Mouse (Mus musculus) megakaryocyte, adult 5-6 weeks (primary cell): ENCODE data around the gene Odf3b. TPM values are rescaled to one million over a fixed set of nuclear protein-coding genes. Genes with fewer than 3 reads are reported as not detected.

Experiments used
- ATAC-seq: 2 replicates; pipeline ENCODE4 v1.8.0; 2016; ENCODE audit warnings: mild to moderate bottlenecking, inconsistent platforms; ENCODE audit not compliant: poor library complexity, severe bottlenecking
- total RNA-seq, 2 experiments: library from RNA; stranded (forward) in 1 of 2; stranded (reverse) in 1 of 2; fragments of 153-499, 151-499 nt in 1 of 2; fragments of 221-1000, 200-1000 nt in 1 of 2; gene quantifications; 2 replicates each; pipeline versions ENCODE4 v1.2.3 to v1.2.4; 2015 to 2017

The Odf3b gene
- total RNA-seq (2015) (not detected in 2 replicates), total RNA-seq (2017) (not detected in 2 replicates)

DNA sequence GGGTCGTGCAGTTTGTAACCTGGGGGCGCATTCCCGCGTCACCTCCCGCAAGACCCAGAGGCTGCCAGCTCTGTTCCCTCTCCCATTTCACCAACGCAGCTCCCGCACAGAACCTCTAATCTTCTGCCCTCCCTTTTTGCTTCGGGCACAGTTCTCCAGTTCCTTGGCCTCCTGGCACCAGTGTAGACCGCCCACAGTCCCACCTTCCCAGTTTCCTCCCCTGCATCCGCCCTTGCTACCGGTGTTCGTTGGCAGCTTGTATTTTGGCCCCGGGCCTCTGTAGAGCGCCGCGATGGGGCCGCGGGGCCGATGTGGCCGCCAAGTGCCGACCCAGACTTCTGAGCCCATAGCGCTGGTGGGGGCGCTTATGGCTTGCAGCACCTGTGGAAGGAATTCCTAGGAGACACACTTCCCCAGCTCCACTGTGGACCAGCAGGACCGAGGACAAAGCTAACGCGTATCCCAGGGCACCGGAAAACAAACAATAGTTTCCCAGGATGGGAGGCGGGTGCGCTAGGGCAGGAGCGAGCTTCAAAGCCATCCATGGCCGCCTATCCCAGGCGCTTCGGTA lies at the start of gene Odf3b:
Gene Odf3b (minus strand): TSS at position 452 of the 571 bp plus-strand sequence.
- peak; percentile 30 for ATAC-seq

DNA sequence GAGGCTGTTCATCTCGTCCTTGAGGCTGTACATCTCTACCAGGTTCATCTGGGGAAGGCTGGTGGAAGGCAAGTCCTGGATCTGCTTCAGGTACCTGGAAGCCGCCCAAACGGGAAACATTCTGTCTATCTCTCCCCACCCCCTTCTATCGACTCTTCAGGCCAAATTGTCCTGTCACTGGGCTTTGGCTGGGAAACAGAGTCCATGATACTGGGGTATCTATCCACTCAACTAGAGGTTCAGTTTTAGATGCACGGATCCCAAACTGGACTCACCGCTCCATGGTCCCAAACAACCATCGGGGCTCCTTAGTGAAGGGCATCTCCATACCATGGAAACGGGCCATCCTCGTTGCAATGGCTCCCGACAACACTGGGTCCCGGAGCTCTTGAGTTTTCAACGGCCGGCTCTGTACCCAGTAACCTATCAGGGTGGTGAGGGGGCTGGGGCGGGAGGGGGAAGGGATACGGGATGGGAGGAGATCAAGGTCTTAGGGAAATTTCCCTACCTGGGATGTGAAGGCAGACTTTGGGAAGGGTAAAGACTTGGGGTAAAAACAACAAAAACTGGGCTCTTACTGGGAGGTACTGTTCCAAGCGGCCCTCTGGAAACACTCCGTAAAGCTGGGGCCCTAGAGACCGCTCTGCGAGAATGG lies 49.2 kb upstream of the Odf3b start:
- ATAC-seq = no peak

DNA sequence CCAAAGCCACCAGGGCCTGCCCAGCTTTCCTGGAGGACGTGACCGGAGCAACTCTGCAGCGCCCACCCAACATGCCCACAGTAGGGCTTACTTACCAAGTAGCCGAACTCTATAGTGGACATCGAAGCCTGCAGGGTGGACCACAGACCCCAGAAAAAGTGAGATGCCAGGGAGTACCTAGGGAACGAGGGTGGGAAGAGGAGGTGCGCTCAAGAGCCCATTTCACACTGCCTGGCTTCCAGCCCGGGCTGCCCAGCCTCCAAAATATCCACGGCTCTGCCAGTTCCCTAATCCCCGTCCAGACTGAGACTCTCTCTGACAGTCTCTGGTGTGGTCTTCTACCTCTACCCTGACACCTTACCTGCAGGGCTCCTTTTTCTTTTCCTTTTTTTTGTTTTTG lies 47.6 kb upstream of the Odf3b start:
- ATAC-seq = no peak

DNA sequence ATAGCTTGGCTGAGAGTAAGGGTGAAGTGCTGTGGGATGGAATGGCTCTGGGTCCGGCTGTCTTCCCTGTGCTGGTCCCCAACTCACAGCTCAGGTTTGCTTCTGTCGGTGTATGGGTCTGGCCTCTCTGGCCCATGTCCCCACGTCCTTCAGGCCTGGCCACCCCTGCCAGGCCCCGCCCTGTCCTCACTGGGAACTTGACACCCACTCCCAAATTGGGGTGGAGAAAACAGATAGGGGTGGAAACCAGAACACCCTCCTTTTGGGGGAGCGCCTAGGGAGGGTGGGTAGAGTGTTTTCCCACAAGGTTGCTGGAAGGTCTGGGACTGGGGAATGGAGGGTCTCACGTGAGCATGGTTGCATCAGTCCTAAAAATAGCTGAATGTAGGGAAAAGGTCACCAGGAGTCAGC lies 46.6 kb upstream of the Odf3b start, which contains the start of gene Cpt1b:
Gene Cpt1b (minus strand): TSS at position 153 of the 411 bp plus-strand sequence.
- no peak for ATAC-seq

DNA sequence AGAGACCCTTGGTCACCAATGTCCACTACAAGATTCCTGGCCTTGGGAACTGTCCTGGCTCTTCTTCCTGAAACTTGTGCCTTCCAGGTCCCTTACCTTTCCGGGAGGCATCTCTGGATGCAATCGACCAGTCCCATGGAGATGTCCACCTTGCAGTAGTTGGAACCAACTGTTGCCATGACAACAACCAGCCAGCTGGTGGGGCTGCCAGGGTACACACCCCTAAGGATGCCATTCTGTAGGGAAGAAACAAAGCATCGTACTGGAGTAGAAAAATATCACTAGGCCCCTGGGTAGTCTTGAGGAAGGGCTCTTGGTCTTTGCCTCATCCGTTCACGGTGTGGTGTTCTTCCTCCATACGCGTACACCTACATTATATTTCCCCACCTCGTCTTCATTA lies 45.5 kb upstream of the Odf3b start:
- ATAC-seq = no peak

DNA sequence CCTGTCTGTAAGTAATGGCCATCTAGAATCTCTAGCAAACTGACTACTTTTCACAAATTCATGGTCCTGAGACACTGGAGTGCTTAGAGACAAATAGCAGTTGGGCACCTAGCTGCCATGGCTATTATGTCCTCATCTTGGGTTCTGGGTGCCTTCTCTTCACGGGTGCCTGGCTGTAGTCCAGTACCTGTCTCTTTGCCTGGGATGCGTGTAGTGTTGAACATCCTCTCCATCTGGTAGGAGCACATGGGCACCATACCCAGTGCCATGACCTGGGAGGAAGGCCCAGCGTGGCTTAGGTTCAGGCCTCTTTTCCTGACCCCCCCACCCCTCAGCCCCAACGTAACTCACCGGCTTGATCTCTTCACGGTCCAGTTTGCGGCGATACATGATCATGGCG lies 42.9 kb upstream of the Odf3b start:
- no peak for ATAC-seq

DNA sequence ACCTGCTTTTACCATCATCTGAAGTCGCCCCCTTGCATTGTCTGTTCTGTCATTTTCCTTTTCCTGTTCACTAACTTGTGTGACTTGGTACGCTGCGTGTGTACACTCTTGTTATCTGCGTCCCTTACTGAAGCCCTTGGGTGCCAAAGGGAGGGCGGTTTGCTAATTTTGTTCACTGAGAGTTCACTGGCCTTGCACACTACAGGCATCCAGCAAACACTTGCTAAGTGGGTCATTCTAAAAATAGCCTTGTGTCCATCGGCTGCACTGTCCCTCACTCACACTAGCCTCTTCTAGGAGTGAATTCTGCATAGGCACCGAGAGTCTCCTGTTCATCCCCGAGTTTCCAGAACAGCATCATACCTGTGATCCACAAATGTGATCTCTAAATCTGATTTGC lies 36.2 kb upstream of the Odf3b start:
- ATAC-seq = no peak

DNA sequence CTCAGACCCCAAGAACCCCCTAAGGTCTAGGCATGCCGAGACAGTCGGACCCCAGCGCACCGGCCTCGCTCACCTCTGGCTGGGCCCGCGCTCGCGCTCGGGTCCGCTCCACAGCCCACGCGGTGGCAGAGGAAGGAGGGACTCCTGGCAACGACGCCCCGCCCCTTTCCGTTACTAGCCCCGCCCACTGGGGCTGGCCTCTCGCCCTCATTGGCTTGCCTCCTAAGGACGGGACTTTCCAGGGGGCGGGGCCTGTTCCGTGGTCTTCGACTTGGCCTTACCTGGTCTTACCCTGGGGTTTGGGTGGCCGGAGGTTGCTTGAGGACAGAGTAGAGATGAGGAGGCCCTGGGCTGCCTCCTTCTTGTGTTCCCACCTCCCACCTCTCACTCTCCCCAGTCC lies 31.0 kb upstream of the Odf3b start, which contains the start of gene Syce3:
Gene Syce3 (minus strand): TSS at position 386 of the 400 bp plus-strand sequence.
- no peak for ATAC-seq

DNA sequence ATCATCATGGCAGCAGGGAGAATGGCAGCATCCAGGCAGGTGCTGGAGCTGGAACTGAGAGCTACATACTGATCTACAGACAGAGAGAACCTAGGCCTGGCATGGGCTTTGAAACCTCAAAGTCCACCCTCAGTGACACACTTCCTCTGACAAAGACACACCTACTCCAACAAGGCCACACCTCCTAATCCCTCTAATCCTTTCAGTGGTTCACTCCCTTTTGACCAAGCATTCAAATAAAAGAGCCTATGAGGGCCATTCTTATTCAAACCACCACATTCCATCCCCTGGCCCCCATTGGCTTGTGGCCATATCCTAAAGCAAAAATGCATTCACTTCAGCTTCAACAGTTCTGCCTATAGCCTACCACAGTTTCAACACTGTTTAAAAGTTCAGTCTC lies 27.6 kb upstream of the Odf3b start:
- ATAC-seq = no peak

DNA sequence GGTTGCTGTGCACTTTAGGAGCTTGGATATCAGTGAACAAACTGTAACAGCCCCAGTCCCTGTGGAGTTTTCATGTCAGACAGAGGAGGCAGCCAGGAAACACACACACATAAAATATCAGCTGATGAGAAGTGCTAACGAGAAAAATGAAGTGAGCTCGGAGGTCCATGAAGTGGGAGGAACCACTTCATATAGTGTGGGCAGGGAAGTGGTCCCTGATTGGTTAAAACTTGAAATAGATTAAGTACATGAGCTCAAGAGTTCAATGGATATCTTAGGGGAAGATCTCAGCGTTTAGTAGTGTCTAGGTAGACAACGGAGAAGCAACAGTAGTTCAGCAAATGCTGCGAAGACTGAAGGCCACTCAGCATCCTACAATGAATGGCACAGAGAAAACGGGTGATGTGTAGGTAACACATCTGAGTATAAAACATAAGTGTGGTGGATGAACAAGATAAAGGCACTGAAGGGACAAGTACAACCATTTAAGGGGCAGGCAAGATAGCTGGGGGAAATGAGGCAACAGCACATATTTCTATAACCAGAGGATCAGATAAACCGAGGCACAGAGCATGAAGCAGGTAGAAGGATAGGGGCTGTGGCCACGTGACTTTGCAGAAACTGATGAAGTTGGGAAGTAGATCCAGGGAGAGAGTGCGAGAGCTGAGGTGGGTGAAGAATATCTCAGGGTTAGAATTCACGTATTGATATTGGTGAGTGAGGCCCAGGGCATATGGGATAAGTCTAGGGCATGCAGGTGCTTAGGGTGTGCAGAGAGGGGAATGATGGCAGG lies 25.9 kb upstream of the Odf3b start:
- ATAC-seq = no peak

DNA sequence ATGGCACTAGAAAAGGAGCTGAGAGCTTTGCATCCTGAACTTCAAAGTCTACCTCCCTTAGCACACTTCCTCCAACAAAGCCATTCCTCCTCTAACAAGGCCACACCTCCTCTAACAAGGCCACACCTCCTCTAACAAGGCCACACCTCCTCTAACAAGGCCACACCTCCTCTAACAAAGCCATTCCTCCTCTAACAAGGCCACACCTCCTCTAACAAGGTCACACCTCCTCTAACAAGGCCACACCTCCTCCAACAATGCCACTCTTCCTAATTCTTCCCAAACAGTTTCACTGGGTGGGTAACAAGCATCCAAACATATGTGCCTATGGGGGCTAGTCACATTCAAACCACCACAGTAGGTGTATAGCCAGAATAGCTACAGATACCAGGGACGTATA lies 23.4 kb upstream of the Odf3b start:
- ATAC-seq = no peak

DNA sequence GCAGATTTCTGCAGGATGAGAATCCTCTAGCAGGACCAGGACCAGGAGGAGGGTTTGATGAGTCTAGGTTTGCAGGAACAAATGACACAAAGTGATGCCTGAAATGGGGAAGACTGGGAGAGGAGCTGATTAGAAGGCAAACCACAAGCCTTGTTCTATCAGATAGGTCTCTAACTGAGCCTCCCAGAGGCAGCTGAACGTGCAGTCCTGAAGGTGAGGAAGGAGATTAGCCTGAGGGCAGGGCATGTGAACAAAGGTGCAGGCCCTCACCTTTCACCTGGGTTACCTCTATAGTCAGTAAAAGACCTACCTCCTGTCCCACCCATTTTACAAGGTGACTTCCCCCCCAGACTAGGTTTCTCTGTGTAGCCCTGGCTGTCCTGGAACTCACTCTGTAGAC lies 20.6 kb upstream of the Odf3b start:
- ATAC-seq = no peak

DNA sequence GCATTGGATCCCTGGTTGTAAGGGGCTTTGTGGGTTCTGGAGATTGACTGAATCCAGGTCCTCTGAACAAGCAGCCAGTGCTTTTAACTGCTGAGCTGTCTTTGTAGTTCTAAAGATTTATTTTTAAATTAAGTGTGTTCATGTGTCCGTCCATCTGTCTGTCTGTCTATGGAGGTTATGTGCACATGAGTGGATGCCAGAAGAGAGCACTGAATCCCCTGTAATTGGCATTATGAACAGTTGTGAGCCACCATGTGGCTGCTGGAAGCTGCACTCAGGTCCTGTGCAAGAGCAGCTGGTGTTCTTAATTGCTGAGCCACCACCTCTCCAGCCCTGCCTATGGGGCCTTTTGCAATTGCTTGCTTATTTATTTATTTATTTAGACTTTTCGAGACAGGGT lies 19.1 kb upstream of the Odf3b start:
- no peak for ATAC-seq

DNA sequence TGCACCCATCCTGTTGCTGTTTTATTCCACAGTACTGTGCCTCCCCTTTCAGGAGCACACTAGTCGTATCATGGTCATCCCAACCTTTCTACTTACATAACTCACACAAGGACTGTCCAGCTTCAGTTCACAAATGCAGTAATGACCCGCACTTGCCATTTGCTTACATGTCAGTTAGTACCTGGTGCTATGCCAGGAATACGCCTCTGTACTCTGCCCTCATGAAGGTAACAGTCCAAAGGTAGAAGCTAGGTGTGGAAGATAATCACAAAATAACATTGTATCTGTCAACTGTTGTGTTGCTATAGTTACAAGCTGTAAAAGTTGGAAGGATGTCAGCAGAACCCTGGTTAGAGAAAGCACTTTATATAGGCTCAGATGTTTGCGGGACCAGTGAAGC lies 17.8 kb upstream of the Odf3b start:
- no peak for ATAC-seq

DNA sequence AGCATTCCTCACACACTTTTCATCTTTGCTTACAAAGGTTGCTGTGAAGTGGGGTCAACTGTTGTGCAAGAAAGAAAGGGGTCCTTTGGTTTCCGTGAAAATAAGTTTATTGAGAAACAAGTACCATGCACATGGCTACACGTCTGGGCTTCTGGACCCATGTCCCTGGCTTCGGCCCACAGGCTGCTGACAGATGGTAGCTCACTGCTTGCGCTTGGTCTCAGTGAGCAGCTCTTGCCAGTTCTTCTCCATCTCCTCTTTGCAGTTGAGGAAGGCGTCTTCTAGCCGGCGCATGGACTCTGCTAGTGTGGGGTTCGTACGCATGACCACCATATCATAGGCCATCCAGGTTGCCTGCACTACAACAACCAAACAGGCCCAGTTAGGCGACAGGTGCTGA lies 11.0 kb upstream of the Odf3b start:
- ATAC-seq = no peak

DNA sequence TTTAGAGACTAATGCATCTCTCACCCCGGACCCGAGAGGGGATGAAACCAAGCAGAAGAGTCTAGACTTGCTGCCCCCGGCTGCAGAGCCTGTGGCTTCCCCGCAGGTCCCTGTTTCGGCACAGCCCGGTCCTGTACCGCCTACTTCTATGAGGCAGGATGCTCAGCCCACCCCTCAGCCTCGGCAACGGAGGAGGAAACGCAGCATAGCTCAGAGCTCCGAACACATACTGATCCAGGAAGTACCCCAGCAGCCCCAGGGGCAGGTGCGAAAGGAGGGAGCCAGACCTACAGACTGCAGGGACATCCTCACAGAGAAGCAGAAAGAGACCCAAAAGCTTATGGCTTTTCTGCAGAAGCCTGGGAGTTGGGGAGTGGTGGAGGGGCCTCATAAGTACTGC lies 8.0 kb upstream of the Odf3b start:
- no peak for ATAC-seq

DNA sequence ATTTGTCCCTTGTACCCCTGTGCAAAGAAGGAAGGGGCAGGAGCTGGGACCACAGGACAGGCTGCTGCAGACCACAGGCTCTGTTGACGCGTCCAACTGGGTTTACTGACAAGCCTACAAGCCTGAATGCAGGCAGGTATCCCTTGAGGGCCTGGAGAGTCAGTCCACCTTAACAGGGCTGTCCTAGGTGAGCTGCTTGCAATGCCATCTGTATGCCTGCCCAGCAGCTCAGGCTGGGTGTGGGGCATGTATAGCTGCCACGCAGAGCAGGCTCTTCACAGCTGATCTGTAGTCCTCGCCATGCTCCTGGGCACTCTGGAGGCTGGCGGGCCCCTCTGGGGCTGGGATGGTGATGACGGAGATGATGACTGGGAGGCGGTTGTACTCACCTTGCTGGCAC lies 5.5 kb upstream of the Odf3b start, which contains the start of gene Klhdc7b:
Gene Klhdc7b (plus strand): TSS at position 301 of the 400 bp plus-strand sequence.
- no peak for ATAC-seq

DNA sequence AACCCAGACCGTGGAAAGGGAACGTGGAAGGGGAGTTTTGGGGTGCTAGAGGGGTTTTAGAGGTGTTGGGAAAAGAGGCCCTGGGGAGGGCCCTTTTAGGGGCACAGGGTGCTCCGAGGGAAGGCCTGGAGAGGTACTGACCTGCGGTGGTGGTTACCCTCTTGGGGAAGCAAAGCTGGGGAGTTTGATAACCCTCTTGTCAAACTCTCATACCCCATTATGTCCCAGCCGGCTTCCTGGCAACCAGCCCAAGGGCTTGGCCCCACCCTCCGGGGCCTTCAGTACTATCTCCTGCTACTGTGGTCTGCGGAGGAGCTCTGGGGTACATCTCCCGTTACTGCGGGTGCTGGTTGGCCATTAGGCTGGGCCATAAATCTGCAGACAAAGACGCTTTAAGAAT lies 347 bp upstream of the Odf3b start:
- ATAC-seq = no peak

DNA sequence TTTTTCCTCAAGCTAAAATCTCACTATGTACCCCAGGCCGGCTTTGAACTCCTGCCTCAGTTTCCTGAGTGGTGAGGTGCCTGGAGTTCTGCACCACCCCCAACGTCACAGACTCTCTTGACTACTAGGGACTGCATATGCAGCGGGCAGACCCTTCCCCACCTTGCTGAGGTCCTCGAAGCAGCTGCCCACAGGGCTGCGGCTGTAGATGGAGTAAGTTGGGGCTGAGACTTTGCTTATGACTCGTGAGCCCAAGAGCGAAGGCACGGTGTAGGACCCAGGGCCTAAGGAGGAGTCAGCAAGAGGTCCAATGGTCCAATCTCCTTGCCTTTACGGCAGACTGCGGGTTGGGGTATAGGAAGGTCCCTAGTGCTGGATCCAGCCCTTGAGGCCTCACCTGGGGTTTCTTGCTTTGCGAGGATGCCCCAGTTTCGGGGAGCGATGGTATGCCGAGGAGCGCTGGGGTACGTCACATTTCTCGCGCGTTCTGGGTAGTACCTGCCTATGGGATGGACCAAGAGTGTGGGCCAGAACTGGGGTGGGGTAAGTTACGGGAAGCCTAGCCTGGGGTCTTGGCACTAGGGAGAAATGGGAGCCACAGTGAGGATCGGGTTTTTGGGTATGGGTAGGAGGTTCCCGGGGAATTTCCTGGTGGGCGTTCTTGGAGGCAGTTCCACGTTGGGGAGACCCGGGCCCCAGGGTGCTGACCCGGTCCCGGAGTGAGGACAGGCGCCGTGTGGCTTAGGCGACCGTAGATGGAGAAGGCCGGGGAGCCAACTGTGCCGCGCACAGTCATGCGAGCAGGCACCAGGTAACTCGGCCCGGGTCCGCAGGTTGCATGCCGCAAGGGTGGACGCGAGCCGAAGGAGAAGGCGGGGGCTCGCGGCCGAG lies 899 bp downstream of the Odf3b start:
- no peak; the same call in 1 of the 2 replicates for ATAC-seq

DNA sequence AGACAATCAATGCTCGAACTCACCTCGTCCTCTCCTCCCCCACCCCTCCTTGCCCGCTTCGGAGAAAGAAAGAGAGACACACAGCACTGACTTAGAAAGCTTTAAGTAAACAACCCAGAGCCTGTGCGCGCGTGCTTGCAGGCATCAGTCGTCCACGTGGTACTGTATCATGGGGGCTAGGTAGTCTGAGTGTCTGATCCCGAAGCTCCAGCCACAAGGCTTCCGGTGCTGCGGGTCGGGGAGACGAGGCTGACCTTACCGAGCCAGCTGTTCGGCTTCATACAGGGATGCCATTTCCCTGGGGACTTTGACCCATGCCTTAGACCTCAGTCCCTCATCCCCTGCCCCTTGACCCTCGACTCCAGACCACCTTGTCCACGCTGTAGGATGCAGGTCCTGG lies 1.7 kb downstream of the Odf3b start:
- ATAC-seq = no peak

DNA sequence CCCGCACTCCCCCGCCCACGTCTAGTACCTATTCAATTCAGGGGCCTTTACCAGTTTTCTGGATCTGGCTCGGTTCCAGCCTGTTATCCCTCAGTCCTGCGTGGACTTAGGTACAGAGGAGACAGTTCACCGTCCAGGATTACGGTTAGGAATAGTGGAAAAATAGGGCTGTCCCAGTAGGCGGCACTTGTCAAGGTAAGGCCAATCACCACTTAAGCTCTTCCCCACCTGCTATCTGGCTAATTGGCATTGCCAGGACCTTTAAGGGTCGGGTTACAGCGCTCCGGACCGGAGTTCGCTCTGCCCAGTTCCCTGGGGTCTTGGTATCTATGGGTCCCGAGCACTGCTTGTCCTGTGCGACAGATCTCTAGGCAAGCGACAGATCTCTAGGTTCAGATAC lies 2.1 kb downstream of the Odf3b start, which contains the start of gene Tymp:
Gene Tymp (minus strand): TSS at position 83 of the 400 bp plus-strand sequence.
- ATAC-seq = no peak
